Mouse (Mus musculus) liver, embryonic 14.5 days (tissue): Measurements from ENCODE around the gene Rtn3. TPM values are rescaled to one million over a fixed set of nuclear protein-coding genes. Genes with fewer than 3 reads are reported as not detected.

Experiments used
- ATAC-seq: fragments of 200-750 bp; cut with Nextera tagmentation; 2 replicates; pipeline ENCODE4 v1.8.0; 2017; ENCODE audit warnings: moderate number of reproducible peaks, mild to moderate bottlenecking, moderate library complexity; ENCODE audit not compliant: insufficient read depth
- DNase-seq, 3 experiments: peaks; one replicate each; pipeline ENCODE4 v3.0.0-alpha.2; 2012 to 2013; ENCODE audit warnings: low read depth in 3 of 3, low spot score in 3 of 3
- H3K27ac ChIP-seq: fragments of 300-500 bp; sonication (generic); 2 replicates; pipeline ENCODE4 v1.5.1; 2014; ENCODE audit warnings: moderate library complexity, mild to moderate bottlenecking, control low read depth, inconsistent platforms
- H3K27me3 ChIP-seq: fragments of 300-500 bp; sonication (generic); 2 replicates; pipeline ENCODE4 v1.6.1; 2014; ENCODE audit warnings: mild to moderate bottlenecking, low read length, moderate library complexity; ENCODE audit not compliant: control insufficient read depth, insufficient read depth
- H3K36me3 ChIP-seq: fragments of 300-500 bp; sonication (generic); replicated peaks from 2 replicates; pipeline ENCODE4 v1.6.1; 2014; ENCODE audit warnings: low read depth; ENCODE audit not compliant: control insufficient read depth, insufficient read depth
- H3K4me1 ChIP-seq, 2 experiments: fragments of 200-500 bp in 1 of 2; fragments of 300-500 bp in 1 of 2; sonication (generic) in 1 of 2; replicated peaks; 2 replicates each; pipeline ENCODE4 v1.6.1; 2012 to 2014; ENCODE audit warnings: antibody characterized with exemption in 1 of 2, inconsistent platforms in 1 of 2, low read length in 1 of 2; ENCODE audit not compliant: control insufficient read depth in 2 of 2, insufficient read depth in 2 of 2
- H3K4me2 ChIP-seq: fragments of 300-500 bp; sonication (generic); 2 replicates; pipeline ENCODE4 v1.6.1; 2014; ENCODE audit warnings: low read depth, mild to moderate bottlenecking, control low read depth, moderate library complexity
- H3K4me3 ChIP-seq, 2 experiments: fragments of 200-500 bp in 1 of 2; fragments of 300-500 bp in 1 of 2; sonication (generic) in 1 of 2; 2 replicates each; pipeline ENCODE4 v1.5.1; 2012 to 2014; ENCODE audit warnings: low read depth in 2 of 2, low read length in 2 of 2, mild to moderate bottlenecking in 2 of 2, control low read depth in 1 of 2, inconsistent platforms in 1 of 2, moderate library complexity in 1 of 2; ENCODE audit not compliant: insufficient read depth in 1 of 2
- H3K9ac ChIP-seq: fragments of 300-500 bp; sonication (generic); replicated peaks from 2 replicates; pipeline ENCODE4 v1.6.1; 2014; ENCODE audit warnings: mild to moderate bottlenecking, control low read depth, moderate library complexity
- H3K9me3 ChIP-seq: fragments of 300-500 bp; sonication (generic); 2 replicates; pipeline ENCODE4 v1.6.1; 2016; ENCODE audit warnings: low read length, mixed read lengths; ENCODE audit not compliant: control insufficient read depth
- CTCF ChIP-seq: IDR thresholded peaks from 2 replicates; pipeline ENCODE4 v1.5.1; 2016; ENCODE audit warnings: antibody characterized with exemption, low read depth, control low read depth
- EP300 ChIP-seq: IDR thresholded peaks from 2 replicates; pipeline ENCODE4 v1.6.1; 2016; ENCODE audit warnings: antibody characterized with exemption, low read depth
- WGBS: fragments of 180-500 bp; shearing (Covaris S2); extraction: QIAGEN DNeasy Blood & Tissue Kit; methylation state at CpG from one replicate; pipeline ENCODE4 v1.1.7; 2014; ENCODE audit not compliant: insufficient replicate concordance; 5-methylcytosine and 5-hydroxymethylcytosine counted together
- polyA plus RNA-seq, 2 experiments: library from polyadenylated mRNA; depleted of rRNA in 1 of 2; stranded (reverse) in 1 of 2; unstranded in 1 of 2; fragments of >200 nt; fragmentation: Nextera tagmentation in 1 of 2; extraction: Ambion mirVana in 1 of 2; gene quantifications; 2 replicates each; pipeline versions ENCODE4 v1.2.1 to v1.2.3; 2012 to 2014

Rtn3 gene
- polyA plus RNA-seq, 2 experiments: 45.1 to 52.5 TPM

DNA sequence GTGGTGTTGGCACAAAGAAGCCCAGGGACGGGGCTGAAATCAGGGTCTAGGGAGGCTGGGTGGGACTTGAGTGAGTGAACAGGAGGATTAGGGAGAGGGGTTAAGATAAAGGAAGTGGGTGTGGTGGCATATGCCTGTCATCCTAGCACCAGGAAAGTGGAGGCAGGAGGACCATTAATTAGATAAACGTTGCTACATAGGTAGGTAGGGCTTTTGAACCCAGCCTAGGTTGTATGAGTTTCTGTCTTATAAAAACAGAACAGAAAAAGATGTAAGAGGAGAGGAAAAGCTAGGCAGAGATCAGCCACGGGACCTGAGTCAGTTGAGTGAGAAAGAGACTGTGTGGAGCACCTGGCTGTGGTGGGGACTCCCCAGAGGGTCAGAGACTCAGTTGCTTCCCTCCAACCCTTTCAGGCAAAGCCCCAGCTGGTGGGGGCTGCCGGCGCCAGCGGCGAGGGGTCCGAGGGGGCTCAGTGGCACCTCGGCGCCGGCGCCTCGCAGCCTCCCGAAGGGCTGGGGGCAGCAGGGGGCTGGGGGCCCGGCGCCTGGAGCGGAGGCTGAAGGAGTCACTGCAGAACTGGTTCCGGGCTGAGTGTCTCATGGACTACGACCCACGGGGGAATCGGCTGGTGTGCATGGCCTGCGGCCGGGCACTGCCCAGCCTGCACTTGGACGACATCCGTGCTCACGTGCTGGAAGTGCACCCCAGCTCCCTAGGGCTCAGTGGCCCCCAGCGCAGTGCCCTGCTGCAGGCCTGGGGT, 62.1 kb downstream of the Rtn3 start:
- no peak overlapping the region for H3K4me3 ChIP-seq
- ATAC-seq: no peak
- peaks cover 8% of the 10 kb centered on the region for H3K36me3 ChIP-seq
- no peak overlapping the region for H3K4me2 ChIP-seq
- TF ChIP-seq CTCF (no peak), EP300 (no peak)
- DNase-seq: no peak
- H3K27me3 ChIP-seq: peaks cover 14% of the 10 kb centered on the region
- 79% methylated on average over 27 of the region's 27 CpGs for WGBS
- no peak overlapping the region for H3K27ac ChIP-seq
- no peak overlapping the region for H3K9ac ChIP-seq
- no peaks in the 10 kb centered on the region for H3K9me3 ChIP-seq
- peaks cover 15% of the 10 kb centered on the region in 2 experiments for H3K4me1 ChIP-seq

GRCm38 (mm10) chr19:7420108-7420507, 63.0 kb downstream of the Rtn3 start:
- DNase-seq (no peak), ATAC-seq (no peak)
- Histone ChIP-seq H3K27ac (no peak overlapping the region), H3K9me3 (no peaks in the 10 kb centered on the region), H3K4me2 (no peak overlapping the region), H3K4me1 (peaks cover 15% of the 10 kb centered on the region in 2 experiments), H3K4me3 (no peak overlapping the region), H3K9ac (no peak overlapping the region), H3K36me3 (peaks cover 8% of the 10 kb centered on the region), H3K27me3 (peaks cover 23% of the 10 kb centered on the region)
- TF ChIP-seq CTCF: no peak
- no peak for TF ChIP-seq EP300
- WGBS: 67% methylated on average over 12 of the region's 12 CpGs

GRCm38 (mm10) chr19:7419134-7419533, 63.9 kb downstream of the Rtn3 start:
- Histone ChIP-seq H3K36me3 (peaks cover 8% of the 10 kb centered on the region; the same call in 1 of the 2 replicates), H3K9me3 (no peaks in the 10 kb centered on the region), H3K27ac (no peak overlapping the region), H3K4me1 (peaks cover 15% of the 10 kb centered on the region in 2 experiments), H3K4me2 (peak overlapping the region; percentile 69), H3K27me3 (peaks cover 25% of the 10 kb centered on the region), H3K9ac (peak overlapping the region; percentile 28), H3K4me3 (peak overlapping the region; percentile 26 to 79)
- DNase-seq: peak in 1 of 3 experiments; percentile 13
- peak; percentile 36 for ATAC-seq
- WGBS: 11% methylated on average over 6 of the region's 6 CpGs
- TF ChIP-seq EP300 (no peak), CTCF (no peak)

DNA sequence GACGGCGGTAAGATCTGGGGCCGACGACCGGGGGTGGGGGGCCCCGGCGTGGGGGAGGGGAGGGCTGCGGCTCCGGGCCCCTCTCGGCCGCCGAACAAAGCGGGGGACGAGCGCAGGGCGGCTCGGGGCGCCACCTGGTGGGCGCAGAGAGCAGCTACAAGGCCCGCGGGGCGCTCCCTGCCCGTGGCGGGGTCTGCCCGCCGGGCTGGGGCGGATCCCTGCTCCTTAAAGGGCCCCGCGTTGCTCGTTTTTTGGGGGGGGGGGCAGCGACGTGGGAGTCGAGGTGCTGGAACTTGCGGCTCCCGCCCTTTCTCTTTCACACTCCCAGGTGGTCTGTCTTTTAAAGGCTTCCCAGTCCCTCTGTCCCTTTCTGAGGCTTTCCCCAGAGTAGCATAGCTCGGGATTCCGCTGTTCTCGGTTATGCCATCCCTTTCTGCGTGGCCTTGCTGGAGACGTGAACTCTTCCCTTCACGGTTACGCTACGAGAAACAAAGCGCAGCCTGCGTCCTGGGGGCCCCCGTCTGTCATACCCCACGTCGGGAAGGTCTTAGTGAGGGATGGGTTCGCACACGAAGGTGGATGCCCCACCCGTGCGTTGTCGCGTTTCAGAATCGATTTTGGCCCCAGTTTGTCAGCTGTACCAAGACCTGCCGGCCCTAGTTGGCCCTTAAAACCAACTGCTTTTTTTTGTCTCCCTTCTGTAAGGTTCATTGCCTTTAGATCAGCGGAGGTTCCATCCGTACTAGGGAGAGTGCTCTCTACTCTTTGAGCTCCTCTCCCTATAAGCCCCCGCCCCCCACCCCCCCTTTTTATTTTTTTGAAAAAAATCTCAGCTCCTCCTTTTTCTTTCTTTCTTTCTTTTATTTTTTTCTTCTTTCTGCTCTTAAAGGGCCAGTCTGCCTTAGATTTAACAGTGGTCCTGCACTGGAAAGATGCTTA, 64.9 kb downstream of the Rtn3 start:
- H3K4me1 ChIP-seq: peaks cover 15% of the 10 kb centered on the region in 2 experiments
- peak overlapping the region; percentile 69 for H3K4me2 ChIP-seq

More for the DNA sequence above, 64.9 kb downstream of the Rtn3 start:
- no peaks in the 10 kb centered on the region for H3K9me3 ChIP-seq
- H3K9ac ChIP-seq: peak overlapping the region; percentile 79
- TF ChIP-seq EP300 (no peak), CTCF (peak; percentile 73)
- ATAC-seq (peak; percentile 68), DNase-seq (peak in 2 of 3 experiments; percentile 34 to 56)
- H3K27ac ChIP-seq: no peak overlapping the region; the same call in 1 of the 2 replicates
- H3K4me3 ChIP-seq: peak overlapping the region; percentile 75 to 79
- WGBS: under 1% methylated on average over 54 of the region's 59 CpGs
- H3K27me3 ChIP-seq: peaks cover 25% of the 10 kb centered on the region
- H3K36me3 ChIP-seq: peaks cover 8% of the 10 kb centered on the region; the same call in 1 of the 2 replicates
